Mouse (Mus musculus): Measurements from ENCODE around the gene Cox6a1. TPM values are rescaled to one million over a fixed set of nuclear protein-coding genes. Genes with fewer than 3 reads are reported as not detected.
"Not testable (repeated sequence)": the region's sequence is repeated elsewhere in the genome, so short reads cannot be mapped to it uniquely, and the experiment has no call there.

Gene Cox6a1
- 1,130 and 1,174 TPM in 2 replicates for polyA plus RNA-seq (2015; fragmentation: Nextera tagmentation; extraction: Ambion mirVana)

DNA sequence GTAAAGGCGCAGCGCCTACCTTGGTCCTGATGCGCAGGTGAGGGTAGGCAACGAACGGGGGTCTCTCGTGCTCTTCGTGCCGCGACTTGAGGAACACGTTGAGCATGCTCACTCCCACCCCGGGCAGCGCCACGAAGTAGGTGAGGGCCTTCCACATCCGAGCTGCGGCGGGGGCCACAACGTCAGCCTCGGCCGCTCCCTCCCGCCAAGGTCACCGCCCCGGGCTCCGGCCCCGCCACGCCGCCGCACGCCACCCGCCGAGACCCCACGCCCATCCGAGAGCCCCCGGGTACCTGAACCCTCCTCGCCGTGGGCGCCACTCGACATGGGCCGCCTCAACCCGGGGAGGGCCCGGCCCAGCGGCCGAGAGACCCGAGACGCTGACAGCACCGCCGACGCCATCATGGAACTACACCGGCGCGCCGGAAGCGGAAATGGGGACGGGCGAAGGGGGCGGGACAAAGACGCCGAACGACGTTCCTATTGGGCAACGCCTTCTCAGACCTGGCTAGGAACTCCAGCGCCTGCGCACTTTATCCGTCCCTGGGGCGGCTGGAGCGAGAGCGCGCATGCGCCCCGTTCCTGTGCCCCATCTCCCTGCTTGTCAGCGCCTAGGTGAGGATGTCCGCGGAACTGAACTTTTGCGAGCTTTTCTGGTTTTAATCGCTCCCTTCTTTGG lies at the start of gene Cox6a1:
Gene Cox6a1 (minus strand): TSS at position 436 of the 679 bp plus-strand sequence.
- peak; percentile 92 for ATAC-seq (ENCODE audit: low read depth)
- WGBS, result under 1% methylated on average over 68 of the region's 74 CpGs
- H3K4me1 ChIP-seq (replicated peaks), result peaks cover 22% of the 10 kb centered on the region
- H3K36me3 ChIP-seq, result peaks cover 30% of the 10 kb centered on the region
- no peaks in the 10 kb centered on the region for H3K27me3 ChIP-seq
- no peaks in the 10 kb centered on the region for H3K9me3 ChIP-seq
- H3K4me2 ChIP-seq, result peak within 1 kb of the TSS; percentile 99
- peak within 1 kb of the TSS; percentile 88 for H3K9ac ChIP-seq
- peak within 1 kb of the TSS; percentile 90 for H3K27ac ChIP-seq (replicated peaks)
- peak within 1 kb of the TSS; percentile 93 for H3K4me3 ChIP-seq

DNA sequence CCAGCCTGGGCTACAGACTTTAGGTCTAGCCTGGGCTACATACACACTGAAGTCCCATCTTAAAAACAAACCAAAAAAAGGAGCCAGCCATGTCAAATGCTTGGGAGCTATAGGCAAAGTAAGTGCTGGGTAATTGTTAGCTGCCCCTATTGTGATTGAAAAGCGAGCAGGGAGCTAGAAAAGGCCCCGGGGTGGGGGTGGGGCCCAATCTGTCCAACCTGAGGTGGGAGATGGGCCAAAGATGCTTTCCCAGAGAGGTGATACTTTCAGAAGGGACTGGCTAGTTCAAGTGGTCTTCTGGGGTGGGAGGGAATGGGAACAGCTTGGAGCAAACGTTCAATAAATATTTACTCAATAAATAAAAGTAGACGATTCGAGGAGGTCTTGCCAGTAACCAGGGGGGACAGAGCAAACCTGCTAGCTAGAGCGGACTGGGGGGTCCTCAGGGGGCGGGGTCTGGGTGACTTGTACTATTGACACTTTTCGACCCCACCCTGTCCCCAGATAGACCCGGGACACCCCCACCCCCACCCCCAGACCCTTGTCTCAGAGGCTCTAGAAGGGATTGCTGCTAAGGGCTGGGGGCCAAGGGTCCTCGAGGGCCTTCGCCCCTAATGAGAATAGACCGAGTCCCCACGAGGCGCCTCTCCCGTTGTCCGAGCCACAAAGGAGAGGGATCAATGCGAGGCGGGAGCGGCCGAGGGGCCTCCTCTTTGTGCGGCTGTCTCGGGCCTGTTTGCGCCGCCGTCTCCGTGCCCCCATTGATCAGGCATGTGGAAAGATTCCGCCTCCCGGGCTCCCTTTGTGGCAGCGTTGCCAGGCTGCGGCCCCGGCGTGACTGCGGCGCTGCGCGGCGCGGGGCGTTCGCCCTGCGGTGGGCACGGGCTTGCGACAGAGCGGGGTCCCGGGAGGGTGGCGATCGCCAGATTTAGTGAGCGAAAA lies 49.3 kb upstream of the Cox6a1 start:
- Histone ChIP-seq H3K27ac (replicated peaks) (peak overlapping the region; percentile 88), H3K4me1 (replicated peaks) (peaks cover 35% of the 10 kb centered on the region), H3K9me3 (no peaks in the 10 kb centered on the region), H3K4me3 (peak overlapping the region; percentile 38), H3K36me3 (no peaks in the 10 kb centered on the region), H3K9ac (peak overlapping the region; percentile 75), H3K27me3 (no peaks in the 10 kb centered on the region), H3K4me2 (peak overlapping the region; percentile 67)
- ATAC-seq (ENCODE audit: low read depth), result peak; percentile 82
- 1% methylated on average over 48 of the region's 48 CpGs for WGBS

DNA sequence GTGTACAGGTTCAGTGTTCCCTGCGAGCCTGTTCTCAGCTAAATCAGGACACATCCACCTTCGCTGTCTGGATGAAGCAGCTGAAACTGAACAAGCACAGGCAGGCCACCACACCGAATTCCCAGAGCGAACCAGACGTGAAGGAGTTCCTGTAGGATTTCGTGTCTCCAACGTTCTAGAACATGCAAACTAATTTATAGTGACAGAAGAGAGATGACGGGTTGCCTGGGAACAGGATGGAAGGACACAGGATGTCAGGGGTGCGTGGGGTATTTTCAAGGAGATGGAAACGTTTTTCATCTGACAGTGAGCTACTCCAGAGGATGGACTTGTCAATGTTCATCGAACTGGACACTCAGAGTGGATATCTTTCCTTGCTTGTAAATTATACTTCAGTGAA lies 47.9 kb upstream of the Cox6a1 start:
- H3K4me1 ChIP-seq (replicated peaks), result peaks cover 35% of the 10 kb centered on the region
- no peak overlapping the region for H3K27ac ChIP-seq (replicated peaks)
- 57% methylated on average over 11 of the region's 11 CpGs for WGBS
- no peak overlapping the region for H3K9ac ChIP-seq
- H3K9me3 ChIP-seq, result no peaks in the 10 kb centered on the region
- no peaks in the 10 kb centered on the region for H3K27me3 ChIP-seq
- ATAC-seq (ENCODE audit: low read depth), result no peak
- no peak overlapping the region for H3K4me2 ChIP-seq
- H3K4me3 ChIP-seq, result no peak overlapping the region
- H3K36me3 ChIP-seq, result no peaks in the 10 kb centered on the region

DNA sequence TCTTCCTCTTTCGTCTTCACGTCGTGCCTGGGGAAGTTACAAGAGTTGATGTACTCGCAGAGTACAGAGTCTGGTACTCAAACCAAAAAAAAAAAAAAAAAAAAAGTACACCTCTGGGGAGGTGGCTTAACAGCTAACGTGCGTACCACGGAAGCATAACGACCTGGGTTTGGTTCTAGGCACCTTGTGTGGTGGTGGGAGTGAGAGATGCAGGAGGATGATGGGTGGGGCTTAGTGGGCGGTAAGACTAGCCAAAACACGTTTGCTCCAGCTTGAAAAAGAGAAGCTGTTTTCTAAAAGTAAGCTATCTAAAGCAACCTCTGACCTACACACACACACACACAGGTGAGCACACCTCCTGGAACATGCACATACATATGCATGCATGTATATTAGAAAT lies 46.1 kb upstream of the Cox6a1 start:
- H3K4me2 ChIP-seq, result peak overlapping the region; percentile 14; the same call in 1 of the 2 replicates
- peak overlapping the region; percentile 38; the same call in 1 of the 2 replicates for H3K27ac ChIP-seq (replicated peaks)
- H3K9ac ChIP-seq, result no peak overlapping the region
- ATAC-seq (ENCODE audit: low read depth), result no peak
- H3K36me3 ChIP-seq, result no peaks in the 10 kb centered on the region
- no peaks in the 10 kb centered on the region for H3K27me3 ChIP-seq
- no peak overlapping the region for H3K4me3 ChIP-seq
- H3K9me3 ChIP-seq, result no peaks in the 10 kb centered on the region
- peaks cover 35% of the 10 kb centered on the region for H3K4me1 ChIP-seq (replicated peaks)
- 32% methylated on average over 10 of the region's 10 CpGs for WGBS

DNA sequence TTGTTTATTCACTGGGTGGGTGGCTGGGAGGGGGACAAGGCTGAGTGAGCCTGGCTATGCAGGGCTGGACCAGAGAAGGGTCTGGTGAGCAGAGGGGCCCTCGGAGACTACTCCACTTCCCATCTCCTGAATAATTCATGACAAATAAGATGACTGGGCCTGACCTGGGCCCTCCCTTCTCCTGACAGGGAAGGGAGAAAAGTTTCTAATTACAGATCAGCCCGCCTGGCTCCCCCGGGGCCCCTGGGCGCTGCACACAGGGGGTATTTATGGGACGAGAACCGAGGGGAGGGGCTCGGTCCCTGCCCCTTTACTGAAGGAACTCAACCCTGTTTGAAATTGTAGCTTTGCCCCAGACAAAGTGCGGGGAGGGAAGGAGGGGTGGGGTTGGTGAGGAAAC lies 45.4 kb upstream of the Cox6a1 start:
- peaks cover 33% of the 10 kb centered on the region for H3K4me1 ChIP-seq (replicated peaks)
- H3K36me3 ChIP-seq, result no peaks in the 10 kb centered on the region
- no peaks in the 10 kb centered on the region for H3K9me3 ChIP-seq
- WGBS, result 3% methylated on average over 8 of the region's 8 CpGs
- no peak for ATAC-seq (ENCODE audit: low read depth)
- no peak overlapping the region for H3K4me3 ChIP-seq
- H3K9ac ChIP-seq, result no peak overlapping the region
- no peaks in the 10 kb centered on the region for H3K27me3 ChIP-seq
- peak overlapping the region; percentile 14; the same call in 1 of the 2 replicates for H3K4me2 ChIP-seq
- H3K27ac ChIP-seq (replicated peaks), result peak overlapping the region; percentile 38; the same call in 1 of the 2 replicates

DNA sequence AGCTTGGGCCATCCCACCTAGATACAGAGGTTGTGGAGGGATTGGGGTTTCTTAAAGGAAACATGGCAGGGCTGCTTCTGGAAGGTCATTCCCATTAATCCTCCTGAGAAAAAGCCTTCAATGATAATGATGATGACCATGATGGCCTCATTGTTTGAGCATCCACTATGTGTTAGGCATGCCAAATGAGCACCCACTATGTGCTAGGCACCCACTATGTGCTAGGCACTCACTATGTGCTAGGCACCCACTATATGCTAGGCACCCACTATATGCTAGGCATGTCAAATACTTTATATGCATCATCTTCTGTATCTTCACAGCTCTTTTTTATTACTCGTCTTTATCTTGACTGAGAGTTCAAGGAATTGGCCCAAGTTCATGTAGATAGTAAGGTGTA lies 44.2 kb upstream of the Cox6a1 start:
- H3K4me1 ChIP-seq (replicated peaks), result peaks cover 22% of the 10 kb centered on the region
- H3K27ac ChIP-seq (replicated peaks), result no peak overlapping the region
- H3K36me3 ChIP-seq, result no peaks in the 10 kb centered on the region
- no peaks in the 10 kb centered on the region for H3K27me3 ChIP-seq
- H3K9ac ChIP-seq, result no peak overlapping the region
- H3K4me2 ChIP-seq, result no peak overlapping the region
- no peaks in the 10 kb centered on the region for H3K9me3 ChIP-seq
- ATAC-seq (ENCODE audit: low read depth), result no peak
- H3K4me3 ChIP-seq, result no peak overlapping the region
- WGBS, result 94% methylated on average over 1 of the region's 1 CpGs

DNA sequence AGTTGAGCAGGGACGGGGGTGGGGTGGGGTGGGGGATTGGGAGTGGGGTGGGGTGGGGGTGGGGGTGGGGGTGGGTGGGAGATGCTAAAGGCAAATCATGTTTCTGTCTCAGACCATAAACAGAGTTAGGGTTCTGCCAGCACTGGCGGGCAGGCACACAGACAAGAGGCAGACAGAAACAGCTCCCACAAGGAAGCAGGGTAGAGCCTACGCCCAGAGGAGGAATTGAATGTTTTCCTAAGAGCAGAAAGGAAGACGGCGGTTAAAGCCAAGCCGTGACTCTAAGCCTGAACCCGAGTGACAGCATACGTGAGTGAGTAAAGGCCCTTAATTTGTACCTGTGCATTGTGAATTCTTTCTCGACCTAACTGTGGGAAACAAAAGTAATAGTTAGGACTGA lies 43.2 kb upstream of the Cox6a1 start:
- WGBS, result 31% methylated on average over 9 of the region's 9 CpGs

DNA sequence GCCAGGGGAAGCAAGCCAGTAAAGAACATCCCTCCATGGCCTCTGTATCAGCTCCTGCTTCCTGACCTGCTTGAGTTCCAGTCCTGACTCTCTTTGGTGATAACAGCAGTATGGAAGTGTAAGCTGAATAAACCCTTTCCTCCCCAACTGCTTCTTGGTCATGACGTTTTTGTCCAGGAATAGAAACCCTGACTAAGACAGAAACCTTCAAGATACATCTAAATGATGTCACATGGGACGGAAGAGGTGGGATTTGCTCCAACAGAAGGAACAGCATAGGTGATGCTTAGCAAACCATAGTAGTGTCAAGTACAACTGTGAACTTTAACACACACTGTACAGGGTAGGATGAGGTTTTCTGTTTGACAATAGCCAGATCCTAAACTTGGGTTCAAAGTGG lies 30.1 kb upstream of the Cox6a1 start:
- H3K27ac ChIP-seq (replicated peaks); H3K27me3 ChIP-seq; H3K4me1 ChIP-seq (replicated peaks); H3K4me3 ChIP-seq; H3K9ac ChIP-seq; ATAC-seq (ENCODE audit: low read depth); H3K4me2 ChIP-seq; H3K9me3 ChIP-seq; H3K36me3 ChIP-seq: not testable (repeated sequence)
- WGBS, result 93% methylated on average over 2 of the region's 2 CpGs

More for the DNA sequence above, 43.2 kb upstream of the Cox6a1 start:
- Histone ChIP-seq H3K4me1 (replicated peaks) (peaks cover 18% of the 10 kb centered on the region), H3K27ac (replicated peaks) (no peak overlapping the region), H3K9ac (no peak overlapping the region), H3K9me3 (no peaks in the 10 kb centered on the region), H3K27me3 (no peaks in the 10 kb centered on the region), H3K36me3 (no peaks in the 10 kb centered on the region), H3K4me2 (no peak overlapping the region), H3K4me3 (no peak overlapping the region)
- ATAC-seq (ENCODE audit: low read depth), result no peak

DNA sequence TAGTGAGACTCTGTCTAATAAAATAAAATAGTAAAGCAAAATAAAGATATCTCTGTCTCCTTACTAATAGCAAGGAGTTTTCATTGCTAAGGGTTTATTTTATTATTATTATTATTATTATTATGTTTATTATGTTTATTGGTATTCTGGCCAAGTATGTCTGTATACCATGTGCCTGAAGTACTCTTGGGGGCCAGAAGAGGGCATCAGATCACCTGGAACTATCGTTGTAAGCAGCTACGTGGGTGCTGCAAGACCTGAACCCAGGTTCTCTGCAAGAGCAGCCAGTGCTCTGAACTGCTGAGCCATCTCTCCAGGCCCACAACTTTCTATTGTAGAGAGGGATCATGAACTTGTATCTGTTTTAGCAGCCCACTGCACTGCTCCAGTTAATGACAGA lies 26.7 kb upstream of the Cox6a1 start:
- Histone ChIP-seq H3K4me2 (no peak overlapping the region), H3K4me1 (replicated peaks) (peaks cover 17% of the 10 kb centered on the region), H3K27ac (replicated peaks) (no peak overlapping the region), H3K9me3 (no peaks in the 10 kb centered on the region), H3K36me3 (no peaks in the 10 kb centered on the region), H3K4me3 (no peak overlapping the region), H3K27me3 (no peaks in the 10 kb centered on the region), H3K9ac (no peak overlapping the region)
- 79% methylated on average over 2 of the region's 2 CpGs for WGBS
- no peak for ATAC-seq (ENCODE audit: low read depth)

DNA sequence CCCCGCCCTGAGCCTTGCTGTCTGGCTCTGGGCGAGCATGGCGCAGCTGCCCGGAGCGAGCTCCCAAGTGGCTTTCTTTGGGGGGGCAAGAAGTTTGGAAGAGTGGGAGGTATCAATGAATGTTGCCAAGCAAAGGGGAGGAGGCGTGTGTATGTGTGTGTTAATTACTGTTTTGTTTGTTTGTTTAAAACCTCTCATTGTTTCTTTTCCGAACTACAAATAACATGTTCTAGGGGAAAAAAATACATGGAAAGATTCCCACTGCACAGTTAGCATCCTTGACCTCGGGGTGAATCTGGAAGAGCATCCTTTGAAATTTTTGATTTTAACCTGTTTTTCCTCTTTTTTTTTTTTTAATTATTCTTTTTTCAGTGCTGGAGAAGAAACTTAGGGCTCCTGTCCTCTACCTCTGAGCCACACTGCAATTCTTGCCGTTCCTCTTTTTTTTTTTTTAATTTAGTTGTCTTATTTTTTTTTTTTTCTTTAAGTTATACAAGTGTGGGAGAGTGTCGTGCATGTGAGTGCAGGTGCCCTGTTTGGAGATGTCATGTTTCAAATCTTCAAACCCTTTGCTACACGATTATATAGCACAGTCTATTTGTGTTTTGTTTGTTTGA lies 25.5 kb upstream of the Cox6a1 start:
- Histone ChIP-seq H3K4me1 (replicated peaks) (peaks cover 17% of the 10 kb centered on the region), H3K36me3 (no peaks in the 10 kb centered on the region), H3K27ac (replicated peaks) (peak overlapping the region; percentile 78), H3K4me3 (peak overlapping the region; percentile 31), H3K4me2 (peak overlapping the region; percentile 63), H3K27me3 (no peaks in the 10 kb centered on the region), H3K9ac (peak overlapping the region; percentile 67), H3K9me3 (no peaks in the 10 kb centered on the region)
- WGBS, result 7% methylated on average over 11 of the region's 11 CpGs
- ATAC-seq (ENCODE audit: low read depth), result no peak

DNA sequence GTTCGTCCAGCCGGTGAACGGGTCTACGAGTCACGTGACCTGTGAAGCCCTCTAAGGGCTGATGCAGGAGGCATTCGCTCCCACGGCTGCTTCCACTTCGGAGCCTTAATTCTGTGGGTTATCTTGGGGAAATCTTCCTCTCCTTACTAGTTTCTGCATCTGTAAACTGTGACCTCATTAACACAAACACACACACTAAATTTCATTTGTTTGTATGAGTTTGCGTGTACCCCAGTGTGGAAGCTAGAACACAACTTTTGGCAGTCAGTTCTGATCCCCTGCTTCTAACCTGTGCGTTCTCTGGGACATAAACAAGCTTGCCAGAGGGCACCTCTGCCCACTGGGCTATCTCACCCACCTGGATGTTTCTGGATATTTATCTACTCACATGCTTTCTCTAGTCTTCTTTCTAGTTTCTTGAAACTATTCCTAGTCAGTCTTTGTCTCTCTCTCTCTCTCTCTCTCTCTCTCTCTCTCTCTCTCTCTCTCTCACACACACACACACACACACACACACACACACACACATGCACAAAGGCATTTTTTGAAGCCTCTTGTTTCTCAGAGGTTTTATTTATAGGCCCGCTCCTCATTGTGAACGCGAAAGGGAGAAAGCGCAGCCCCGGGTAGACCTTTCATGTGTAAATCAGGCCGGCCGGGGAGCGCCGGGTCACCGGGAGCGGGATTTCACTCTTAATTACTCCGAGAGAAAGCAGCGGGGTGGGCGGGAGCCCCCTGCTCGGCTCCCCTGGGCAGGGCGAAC lies 24.8 kb upstream of the Cox6a1 start:
- peak overlapping the region; percentile 63 for H3K4me2 ChIP-seq
- WGBS, result 7% methylated on average over 26 of the region's 26 CpGs
- peaks cover 17% of the 10 kb centered on the region for H3K4me1 ChIP-seq (replicated peaks)
- H3K9me3 ChIP-seq, result no peaks in the 10 kb centered on the region
- H3K4me3 ChIP-seq, result peak overlapping the region; percentile 31
- ATAC-seq (ENCODE audit: low read depth), result peak; percentile 85
- peak overlapping the region; percentile 67 for H3K9ac ChIP-seq
- peak overlapping the region; percentile 78 for H3K27ac ChIP-seq (replicated peaks)
- H3K27me3 ChIP-seq, result no peaks in the 10 kb centered on the region
- no peaks in the 10 kb centered on the region for H3K36me3 ChIP-seq

All from neural tube, embryonic 13.5 days (tissue).